Comparison of ENCODE assay signal across 1 mouse cellular context in the genomic region with DNA sequence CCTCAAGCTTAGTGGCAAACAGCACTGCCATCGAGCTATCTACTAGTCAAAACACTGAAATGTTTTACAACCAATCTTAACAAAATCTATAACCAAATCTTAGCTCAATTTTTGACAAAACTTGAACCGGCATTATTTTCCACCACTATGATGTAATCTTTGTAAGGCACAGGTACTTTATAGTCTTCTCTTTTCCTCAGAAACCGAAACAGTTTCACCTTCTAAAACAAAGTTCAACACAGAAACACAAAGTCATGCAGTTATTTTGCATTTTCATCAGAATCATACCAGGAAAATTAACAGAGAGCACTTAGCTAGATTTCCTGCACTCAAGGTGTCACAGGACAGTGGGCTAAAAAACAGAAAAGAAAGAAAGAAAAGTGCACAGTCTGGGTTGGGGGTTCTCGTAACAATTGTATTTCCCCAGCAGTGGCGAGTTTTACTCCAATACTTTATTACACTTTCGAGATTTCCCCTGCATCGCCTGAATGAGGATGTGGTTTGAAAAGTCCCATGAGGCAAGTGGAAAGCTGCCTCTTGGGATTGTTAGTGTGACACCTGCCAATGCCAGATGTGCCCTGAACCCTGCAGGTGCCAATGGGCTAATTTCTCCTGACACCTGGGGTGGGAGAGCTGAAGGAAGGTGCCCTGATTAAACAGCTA.
TF ChIP-seq lines count a peak whose summit lies in the region.

No protein-coding gene starts in this region.

TF ChIP-seq in CH12.LX, 34 proteins besides CTCF, POLR2A, EP300 and RAD21 (continued from another document):
- no peak for TF ChIP-seq TBP (conservative IDR thresholded peaks at IDR 0.05; ENCODE audit: low read depth, low read length)
- TF ChIP-seq MAZ (IDR thresholded peaks at IDR 0.05; ENCODE audit: low read depth, low read length) = 0 out of 2 replicates have a peak, but pooled peaks have one; percentile 35
- TF ChIP-seq IRF4 (IDR thresholded peaks at IDR 0.05; ENCODE audit: low read depth, low read length) = 0 out of 2 replicates have a peak, but pooled peaks have one; percentile 64
- peak; percentile 4 for TF ChIP-seq SMC3 (IDR thresholded peaks at IDR 0.05; ENCODE audit: low read depth, low read length)
- TF ChIP-seq MYC (IDR thresholded peaks at IDR 0.05; ENCODE audit: low read depth, low read length) = peak; percentile 56; the same call in 1 of the 2 replicates
- peak; percentile 85 for TF ChIP-seq RCOR1 (conservative IDR thresholded peaks at IDR 0.05; ENCODE audit: low read depth, low read length)
- no peak for TF ChIP-seq USF2 (conservative IDR thresholded peaks at IDR 0.05; ENCODE audit: low read depth, low read length)
- no peak for TF ChIP-seq ZKSCAN1 (IDR thresholded peaks at IDR 0.05; ENCODE audit: borderline replicate concordance, low read depth, low read length)
- TF ChIP-seq CHD1 (IDR thresholded peaks at IDR 0.05; ENCODE audit: low read depth, low read length) = 0 out of 2 replicates have a peak, but pooled peaks have one; percentile 65
- TF ChIP-seq ZC3H11A (IDR thresholded peaks at IDR 0.05; ENCODE audit: low read depth, low read length) = no peak
- TF ChIP-seq BHLHE40 (IDR thresholded peaks at IDR 0.05; ENCODE audit: low read depth, low read length) = peak; percentile 86
